8 mouse cellular contexts compared by ENCODE assay signal in the genomic region with DNA sequence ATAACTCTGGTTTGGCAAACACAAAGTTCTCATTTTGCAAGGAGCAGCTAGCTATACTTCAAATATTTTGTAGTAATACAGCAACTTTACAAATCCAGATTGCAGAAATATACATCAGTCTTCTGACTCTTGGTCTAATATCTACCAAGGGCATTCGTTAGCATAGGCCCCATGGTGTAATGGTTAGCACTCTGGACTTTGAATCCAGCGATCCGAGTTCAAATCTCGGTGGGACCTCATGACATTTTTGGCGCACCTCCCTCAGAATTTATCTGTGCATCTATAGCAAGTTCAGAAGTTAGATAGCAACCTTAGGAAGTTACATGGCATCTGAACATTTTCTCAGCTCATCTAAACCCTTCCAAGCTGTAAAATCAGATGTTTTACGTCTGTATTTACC. TPM values are rescaled to one million over a fixed set of nuclear protein-coding genes. Genes with fewer than 3 reads are reported as not detected.
DNase-seq lines count a peak whose midpoint lies in the region; ATAC-seq and TF ChIP-seq lines count a peak whose summit lies in the region.

No protein-coding gene starts in this region.

- peak overlapping the region; percentile 96 for H3K9ac ChIP-seq in ES-Bruce4 (ENCODE audit: low read depth, poor library complexity, severe bottlenecking)
- H3K9ac ChIP-seq in forebrain, postnatal 0 days, result no peak overlapping the region
- 0 out of 2 replicates have a peak overlapping the region, but pooled peaks have one; percentile 21 for H3K9ac ChIP-seq in lung, embryonic 14.5 days
- H3K9ac ChIP-seq in neural tube, embryonic 15.5 days (replicated peaks), result no peak overlapping the region

- ATAC-seq in forebrain, postnatal 0 days, result 0 out of 2 replicates have a peak, but pooled peaks have one; percentile 12
- peak; percentile 68 for ATAC-seq in lung, embryonic 14.5 days (ENCODE audit: insufficient read depth)
- ATAC-seq in neural tube, embryonic 15.5 days (ENCODE audit: low FRiP score), result peak; percentile 32; the same call in 1 of the 2 replicates

- no peak for TF ChIP-seq POLR2A in ES-Bruce4 (IDR thresholded peaks at IDR 0.05; ENCODE audit: insufficient read depth, low read length)

- H3K9me3 ChIP-seq in ES-Bruce4 (replicated peaks; ENCODE audit: control insufficient read depth, insufficient read depth, low read length, poor library complexity, severe bottlenecking), result no peaks in the 10 kb centered on the region
- H3K9me3 ChIP-seq in forebrain, postnatal 0 days (ENCODE audit: low read length), result no peaks in the 10 kb centered on the region
- no peaks in the 10 kb centered on the region for H3K9me3 ChIP-seq in hindbrain, embryonic 10.5 days
- no peaks in the 10 kb centered on the region for H3K9me3 ChIP-seq in lung, embryonic 14.5 days (ENCODE audit: low read depth, low read length)
- no peaks in the 10 kb centered on the region for H3K9me3 ChIP-seq in neural tube, embryonic 15.5 days (replicated peaks)

- 0% methylated on average over 6 of the region's 6 CpGs for WGBS in forebrain, postnatal 0 days
- 0% methylated on average over 6 of the region's 6 CpGs for WGBS in hindbrain, embryonic 10.5 days
- under 1% methylated on average over 6 of the region's 6 CpGs for WGBS in lung, embryonic 14.5 days
- under 1% methylated on average over 6 of the region's 6 CpGs for WGBS in neural tube, embryonic 15.5 days

- H3K27me3 ChIP-seq in ES-Bruce4 (ENCODE audit: control insufficient read depth, insufficient read depth, low read length, poor library complexity, severe bottlenecking), result no peaks in the 10 kb centered on the region
- H3K27me3 ChIP-seq in forebrain, postnatal 0 days (ENCODE audit: insufficient read depth, low read length), result no peaks in the 10 kb centered on the region
- no peaks in the 10 kb centered on the region for H3K27me3 ChIP-seq in hindbrain, embryonic 10.5 days (ENCODE audit: insufficient read depth, poor library complexity, severe bottlenecking)
- no peaks in the 10 kb centered on the region for H3K27me3 ChIP-seq in lung, embryonic 14.5 days (ENCODE audit: insufficient read depth, low read length)
- H3K27me3 ChIP-seq in neural tube, embryonic 15.5 days (replicated peaks), result no peaks in the 10 kb centered on the region

- peak overlapping the region; percentile 78 for H3K27ac ChIP-seq in ES-Bruce4 (ENCODE audit: insufficient read depth, low read length)
- H3K27ac ChIP-seq in forebrain, postnatal 0 days (ENCODE audit: low read depth, low read length), result no peak overlapping the region
- H3K27ac ChIP-seq in hindbrain, embryonic 10.5 days, result no peak overlapping the region
- peak overlapping the region; percentile 61; the same call in 1 of the 2 replicates for H3K27ac ChIP-seq in lung, embryonic 14.5 days (ENCODE audit: low read depth)
- peak overlapping the region; percentile 34 for H3K27ac ChIP-seq in neural tube, embryonic 15.5 days (replicated peaks)

- no peaks in the 10 kb centered on the region for H3K4me1 ChIP-seq in ES-Bruce4 (ENCODE audit: control insufficient read depth, insufficient read depth, low read length)
- no peaks in the 10 kb centered on the region for H3K4me1 ChIP-seq in forebrain, postnatal 0 days (ENCODE audit: insufficient read depth)
- H3K4me1 ChIP-seq in hindbrain, embryonic 10.5 days (replicated peaks), result peaks cover 6% of the 10 kb centered on the region; the same call in 1 of the 2 replicates
- no peaks in the 10 kb centered on the region for H3K4me1 ChIP-seq in lung, embryonic 14.5 days (ENCODE audit: insufficient read depth)
- H3K4me1 ChIP-seq in neural tube, embryonic 15.5 days, result peaks cover 13% of the 10 kb centered on the region

- H3K4me2 ChIP-seq in forebrain, postnatal 0 days (ENCODE audit: low read depth), result peak overlapping the region; percentile 59
- peak overlapping the region; percentile 96 for H3K4me2 ChIP-seq in lung, embryonic 14.5 days
- peak overlapping the region; percentile 85 for H3K4me2 ChIP-seq in neural tube, embryonic 15.5 days

- DNase-seq in cerebellum, adult 18-20 months, result peak; percentile 66 to 84
- peak; percentile 89 for DNase-seq in forebrain, postnatal 0 days
- DNase-seq in hindbrain, embryonic 10.5 days (ENCODE audit: low spot score), result peak; percentile 80
- DNase-seq in layer of hippocampus, adult 9-10 months (ENCODE audit: low spot score), result peak; percentile 88
- peak; percentile 95 for DNase-seq in lung, embryonic 14.5 days
- DNase-seq in thymus, postnatal 10 days (ENCODE audit: low spot score in 2 of 2), result peak; percentile 69 to 83

- TF ChIP-seq CTCF in ES-Bruce4 (IDR thresholded peaks at IDR 0.05; ENCODE audit: low read depth, low read length), result no peak
- no peak for TF ChIP-seq CTCF in forebrain, postnatal 0 days (IDR thresholded peaks at IDR 0.05; ENCODE audit: low read depth)
- TF ChIP-seq CTCF in lung, embryonic 14.5 days (IDR thresholded peaks at IDR 0.05; ENCODE audit: low read depth), result no peak

- H3K36me3 ChIP-seq in ES-Bruce4 (ENCODE audit: control insufficient read depth, insufficient read depth, low read length, poor library complexity, severe bottlenecking), result no peaks in the 10 kb centered on the region
- H3K36me3 ChIP-seq in forebrain, postnatal 0 days (ENCODE audit: insufficient read depth), result no peaks in the 10 kb centered on the region
- no peaks in the 10 kb centered on the region for H3K36me3 ChIP-seq in hindbrain, embryonic 10.5 days
- no peaks in the 10 kb centered on the region for H3K36me3 ChIP-seq in lung, embryonic 14.5 days (ENCODE audit: insufficient read depth)
- H3K36me3 ChIP-seq in neural tube, embryonic 15.5 days, result no peaks in the 10 kb centered on the region

- peak overlapping the region; percentile 34 for H3K4me3 ChIP-seq in ES-Bruce4 (ENCODE audit: low read depth, low read length)
- H3K4me3 ChIP-seq in forebrain, postnatal 0 days (ENCODE audit: low read depth, low read length), result peak overlapping the region; percentile 52
- H3K4me3 ChIP-seq in hindbrain, embryonic 10.5 days, result peak overlapping the region; percentile 58
- H3K4me3 ChIP-seq in lung, embryonic 14.5 days (ENCODE audit: low read depth, low read length), result peak overlapping the region; percentile 56
- peak overlapping the region; percentile 36 for H3K4me3 ChIP-seq in neural tube, embryonic 15.5 days (replicated peaks)

- TF ChIP-seq EP300 in ES-Bruce4 (IDR thresholded peaks at IDR 0.05; ENCODE audit: insufficient read depth, low read depth, low read length), result no peak

RNA-seq across cellular contexts. Expression of a gene that starts 12.0 kb away (rescaled TPM):
- polyA plus RNA-seq in ES-Bruce4 (2011; ENCODE audit: insufficient read depth, insufficient read length, low read depth, missing spikeins), result 16.9 and 19.1 TPM in 2 replicates
- total RNA-seq in forebrain, postnatal 0 days (2014; rRNA removed), result 1,275 and 1,840 TPM in 2 replicates
- 4.1 and 5.7 TPM in 2 replicates for polyA plus RNA-seq in forebrain, postnatal 0 days (2015; fragmentation: Nextera tagmentation; extraction: Ambion mirVana)
- 5.8 and 7.4 TPM in 2 replicates for polyA plus RNA-seq in hindbrain, embryonic 10.5 days (2016; fragmentation: Nextera tagmentation; extraction: Ambion mirVana)
- polyA plus RNA-seq in lung, embryonic 14.5 days (2014; fragmentation: Nextera tagmentation; extraction: Ambion mirVana), result 7.1 and 7.6 TPM in 2 replicates
- polyA plus RNA-seq in neural tube, embryonic 15.5 days (2015; fragmentation: Nextera tagmentation; extraction: Ambion mirVana), result 1.5 and 4.5 TPM in 2 replicates

RNA-seq across cellular contexts. Expression of a gene that starts 14.8 kb away (rescaled TPM):
- polyA plus RNA-seq in ES-Bruce4 (2011; ENCODE audit: insufficient read depth, insufficient read length, low read depth, missing spikeins), result 68.8 and 97.9 TPM in 2 replicates
- total RNA-seq in forebrain, postnatal 0 days (2014; rRNA removed), result 135 and 227 TPM in 2 replicates
- polyA plus RNA-seq in forebrain, postnatal 0 days (2015; fragmentation: Nextera tagmentation; extraction: Ambion mirVana), result not detected in 2 replicates
- 7.8 and 9.2 TPM in 2 replicates for polyA plus RNA-seq in hindbrain, embryonic 10.5 days (2016; fragmentation: Nextera tagmentation; extraction: Ambion mirVana)
- 13.0 and 14.6 TPM in 2 replicates for polyA plus RNA-seq in lung, embryonic 14.5 days (2014; fragmentation: Nextera tagmentation; extraction: Ambion mirVana)
- polyA plus RNA-seq in neural tube, embryonic 15.5 days (2015; fragmentation: Nextera tagmentation; extraction: Ambion mirVana), result 0.77 TPM in 1 of 2 replicates, not detected in the other

RNA-seq across cellular contexts. Expression of a gene that starts 16.3 kb away (rescaled TPM):
- polyA plus RNA-seq in ES-Bruce4 (2011; ENCODE audit: insufficient read depth, insufficient read length, low read depth, missing spikeins), result 8.9 and 16.9 TPM in 2 replicates
- 116 and 134 TPM in 2 replicates for total RNA-seq in forebrain, postnatal 0 days (2014; rRNA removed)
- 0.50 TPM in 1 of 2 replicates, not detected in the other for polyA plus RNA-seq in forebrain, postnatal 0 days (2015; fragmentation: Nextera tagmentation; extraction: Ambion mirVana)
- polyA plus RNA-seq in hindbrain, embryonic 10.5 days (2016; fragmentation: Nextera tagmentation; extraction: Ambion mirVana), result 3.3 and 6.0 TPM in 2 replicates
- 6.6 and 7.5 TPM in 2 replicates for polyA plus RNA-seq in lung, embryonic 14.5 days (2014; fragmentation: Nextera tagmentation; extraction: Ambion mirVana)
- 0.51 and 0.64 TPM in 2 replicates for polyA plus RNA-seq in neural tube, embryonic 15.5 days (2015; fragmentation: Nextera tagmentation; extraction: Ambion mirVana)

RNA-seq across cellular contexts. Expression of a gene that starts 24.3 kb away (rescaled TPM):
- 3.9 and 4.2 TPM in 2 replicates for polyA plus RNA-seq in ES-Bruce4 (2011; ENCODE audit: insufficient read depth, insufficient read length, low read depth, missing spikeins)
- total RNA-seq in forebrain, postnatal 0 days (2014; rRNA removed), result 12.5 and 17.0 TPM in 2 replicates
- 0.17 TPM in 1 of 2 replicates, not detected in the other for polyA plus RNA-seq in forebrain, postnatal 0 days (2015; fragmentation: Nextera tagmentation; extraction: Ambion mirVana)
- 0.51 and 1.1 TPM in 2 replicates for polyA plus RNA-seq in hindbrain, embryonic 10.5 days (2016; fragmentation: Nextera tagmentation; extraction: Ambion mirVana)
- 1.0 and 1.8 TPM in 2 replicates for polyA plus RNA-seq in lung, embryonic 14.5 days (2014; fragmentation: Nextera tagmentation; extraction: Ambion mirVana)
- polyA plus RNA-seq in neural tube, embryonic 15.5 days (2015; fragmentation: Nextera tagmentation; extraction: Ambion mirVana), result 0.22 and 0.51 TPM in 2 replicates

RNA-seq across cellular contexts. Expression of a gene that starts 25.0 kb away (rescaled TPM):
- 1.5 TPM in 1 of 2 replicates, not detected in the other for polyA plus RNA-seq in ES-Bruce4 (2011; ENCODE audit: insufficient read depth, insufficient read length, low read depth, missing spikeins)
- 116 and 119 TPM in 2 replicates for total RNA-seq in forebrain, postnatal 0 days (2014; rRNA removed)
- polyA plus RNA-seq in forebrain, postnatal 0 days (2015; fragmentation: Nextera tagmentation; extraction: Ambion mirVana), result 0.17 and 0.47 TPM in 2 replicates
- 0.92 and 1.1 TPM in 2 replicates for polyA plus RNA-seq in hindbrain, embryonic 10.5 days (2016; fragmentation: Nextera tagmentation; extraction: Ambion mirVana)
- polyA plus RNA-seq in lung, embryonic 14.5 days (2014; fragmentation: Nextera tagmentation; extraction: Ambion mirVana), result 2.0 and 2.6 TPM in 2 replicates
- polyA plus RNA-seq in neural tube, embryonic 15.5 days (2015; fragmentation: Nextera tagmentation; extraction: Ambion mirVana), result not detected in 2 replicates

Comparison
In these comparisons a context has a peak if more than half of its experiments do, and no peak if none do; other contexts are left out.
1. H3K27ac ChIP-seq: peak in ES-Bruce4 (single experiment), lung, embryonic 14.5 days (single experiment) and neural tube, embryonic 15.5 days (single experiment); none in forebrain, postnatal 0 days (single experiment) and hindbrain, embryonic 10.5 days (single experiment).
2. H3K9ac ChIP-seq: peak in ES-Bruce4 (single experiment) and lung, embryonic 14.5 days (single experiment); none in forebrain, postnatal 0 days (single experiment) and neural tube, embryonic 15.5 days (single experiment).
3. ATAC-seq: peak in every context shown above with its lines; median percentile 68 in lung, embryonic 14.5 days; 32 in neural tube, embryonic 15.5 days; 12 in forebrain, postnatal 0 days.
4. Peak in every context shown above with its lines, with median percentiles within 50 percentile points of each other: H3K4me3 ChIP-seq, DNase-seq and H3K4me2 ChIP-seq.